Mouse (Mus musculus) heart, embryonic 14.5 days (tissue): Measurements from ENCODE around the gene Lbp. TPM values are rescaled to one million over a fixed set of nuclear protein-coding genes. Genes with fewer than 3 reads are reported as not detected.
A peak's percentile ranks its signal among the peaks of the same experiment; 100 is the strongest.

ENCODE experiments used
- ATAC-seq: fragments of 200-750 bp; cut with Nextera tagmentation; 2 replicates; pipeline ENCODE4 v1.8.0; 2017; ENCODE audit warnings: low read depth, moderate TSS enrichment; ENCODE audit not compliant: insufficient number of reproducible peaks, insufficient read depth, low FRiP score
- H3K27ac ChIP-seq, 2 experiments: fragments of 200-500 bp in 1 of 2; fragments of 300-500 bp in 1 of 2; sonication (generic) in 1 of 2; replicated peaks in 1 of 2; 2 replicates each; pipeline ENCODE4 v1.5.1; 2012 to 2014; ENCODE audit warnings: low read depth in 2 of 2, low read length in 2 of 2, control low read depth in 1 of 2, mild to moderate bottlenecking in 1 of 2, mixed read lengths in 1 of 2; ENCODE audit not compliant: control insufficient read depth in 1 of 2, insufficient read depth in 1 of 2
- H3K27me3 ChIP-seq: fragments of 300-500 bp; sonication (generic); 2 replicates; pipeline ENCODE4 v1.6.1; 2014; ENCODE audit warnings: mild to moderate bottlenecking, low read length, control low read depth; ENCODE audit not compliant: control insufficient read depth, insufficient read depth
- H3K36me3 ChIP-seq: fragments of 300-500 bp; sonication (generic); 2 replicates; pipeline ENCODE4 v1.6.1; 2014; ENCODE audit warnings: mild to moderate bottlenecking, control low read depth, low read length, mixed read lengths; ENCODE audit not compliant: control insufficient read depth, insufficient read depth
- H3K4me1 ChIP-seq, 2 experiments: fragments of 200-500 bp in 1 of 2; fragments of 300-500 bp in 1 of 2; sonication (generic) in 1 of 2; 2 replicates each; pipeline ENCODE4 v1.6.1; 2012 to 2014; ENCODE audit warnings: low read length in 2 of 2, control low read depth in 1 of 2, mixed read lengths in 1 of 2; ENCODE audit not compliant: control insufficient read depth in 2 of 2, insufficient read depth in 2 of 2
- H3K4me2 ChIP-seq: fragments of 300-500 bp; sonication (generic); 2 replicates; pipeline ENCODE4 v1.6.1; 2014; ENCODE audit warnings: mild to moderate bottlenecking, low read length
- H3K4me3 ChIP-seq, 2 experiments: fragments of 200-500 bp in 1 of 2; fragments of 300-500 bp in 1 of 2; sonication (generic) in 1 of 2; 2 replicates each; pipeline ENCODE4 v1.5.1; 2012 to 2014; ENCODE audit warnings: low read length in 2 of 2, mild to moderate bottlenecking in 2 of 2, control low read depth in 1 of 2, low read depth in 1 of 2, moderate library complexity in 1 of 2; ENCODE audit not compliant: control insufficient read depth in 1 of 2, insufficient read depth in 1 of 2
- H3K9ac ChIP-seq: fragments of 300-500 bp; sonication (generic); 2 replicates; pipeline ENCODE4 v1.6.1; 2014; ENCODE audit warnings: mild to moderate bottlenecking, low read length
- H3K9me3 ChIP-seq: fragments of 300-500 bp; sonication (generic); 2 replicates; pipeline ENCODE4 v1.6.1; 2016; ENCODE audit warnings: low read length, control low read depth; ENCODE audit not compliant: control insufficient read depth
- WGBS: fragments of 180-500 bp; shearing (Covaris S2); extraction: QIAGEN DNeasy Blood & Tissue Kit; methylation state at CpG from one replicate; pipeline ENCODE4 v1.1.7; 2014; 5-methylcytosine and 5-hydroxymethylcytosine counted together
- polyA plus RNA-seq: library from polyadenylated mRNA; unstranded; fragments of >200 nt; fragmentation: Nextera tagmentation; extraction: Ambion mirVana; gene quantifications from 2 replicates; pipeline ENCODE4 v1.2.1, GENCODE M21; 2014

The Lbp gene
- 18.0 and 19.6 TPM in 2 replicates for polyA plus RNA-seq

DNA sequence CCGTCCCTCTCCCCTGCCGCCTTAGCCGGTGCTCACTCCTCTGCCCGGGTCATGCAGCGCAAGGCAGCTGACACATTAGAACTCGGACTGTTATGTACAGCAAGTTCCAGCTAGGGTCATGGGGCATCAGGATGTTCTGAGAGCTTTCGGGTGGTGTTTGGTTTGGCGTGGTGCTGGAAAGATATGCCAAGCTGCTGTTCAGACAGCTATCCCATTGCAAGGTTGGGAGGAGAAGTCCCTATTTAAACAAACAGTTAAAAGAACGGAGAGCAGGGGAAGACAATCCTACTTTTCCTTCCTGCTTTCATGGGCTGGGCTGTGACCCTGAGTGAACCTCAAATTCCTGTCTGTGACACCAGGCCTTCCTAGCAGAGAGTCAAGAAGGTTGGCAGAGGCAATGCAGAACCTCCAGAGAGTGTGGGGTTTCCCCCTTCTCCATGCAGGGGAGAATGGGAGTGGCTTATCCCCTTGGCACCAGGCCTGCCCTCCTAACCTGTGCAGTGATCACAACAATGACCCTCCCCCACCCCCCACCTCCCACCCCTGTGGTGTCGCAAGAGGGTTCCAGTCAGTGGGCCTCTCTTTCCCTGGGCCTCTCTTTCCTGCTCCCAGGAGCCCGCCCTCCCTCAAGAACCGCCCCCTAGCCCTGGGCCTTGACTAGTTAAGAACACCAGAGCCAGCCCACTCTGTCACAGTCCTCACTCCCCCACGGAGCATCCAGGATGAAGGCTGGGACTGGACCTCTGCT is at the start of gene Lbp:
TSS of gene Lbp (plus strand) at position 546 of the 748 bp plus-strand sequence.
- Histone ChIP-seq H3K9me3 (0 out of 2 replicates have a peak, but pooled peaks cover 4% of the 10 kb centered on the region), H3K4me1 (peaks cover 4 to 9% of the 10 kb centered on the region in 2 experiments; a peak in 3 of 4 replicates), H3K27ac (peak within 1 kb of the TSS; percentile 35 to 49), H3K27me3 (no peaks in the 10 kb centered on the region), H3K36me3 (no peaks in the 10 kb centered on the region), H3K9ac (peak within 1 kb of the TSS; percentile 31; the same call in 1 of the 2 replicates), H3K4me3 (peak within 1 kb of the TSS; percentile 10 to 21; a peak in 3 of 4 replicates), H3K4me2 (peak within 1 kb of the TSS; percentile 31)
- peak; percentile 82 for ATAC-seq
- 40% methylated on average over 13 of the region's 13 CpGs for WGBS

DNA sequence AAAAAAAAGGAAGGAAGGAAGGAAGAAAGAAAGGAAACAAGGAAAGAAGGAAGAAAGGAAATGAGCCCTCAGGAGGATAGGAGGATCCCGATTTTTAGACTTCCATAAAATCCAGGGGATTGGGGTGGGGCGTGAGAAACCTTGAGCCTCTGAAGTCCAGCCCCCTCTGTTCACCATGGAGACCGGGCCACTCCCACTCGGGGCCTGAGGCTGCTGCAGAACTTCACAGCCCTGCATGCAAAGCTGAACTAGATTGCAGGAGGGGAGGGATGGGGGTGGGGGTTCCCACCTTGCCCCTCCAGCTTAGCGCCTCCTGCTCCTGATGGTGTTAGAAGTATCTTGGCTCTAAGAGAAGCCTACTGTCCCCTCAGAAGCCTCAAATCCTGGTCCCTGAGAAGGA is 49.4 kb upstream of the Lbp start:
- H3K4me1 ChIP-seq, result peaks cover 1 to 3% of the 10 kb centered on the region in 2 experiments; a peak in 2 of 4 replicates
- H3K27ac ChIP-seq, result no peak overlapping the region
- H3K9me3 ChIP-seq, result no peaks in the 10 kb centered on the region
- no peaks in the 10 kb centered on the region for H3K36me3 ChIP-seq
- H3K4me3 ChIP-seq, result no peak overlapping the region
- WGBS, result 24% methylated on average over 5 of the region's 5 CpGs
- H3K9ac ChIP-seq, result no peak overlapping the region
- no peak for ATAC-seq
- H3K4me2 ChIP-seq, result no peak overlapping the region
- H3K27me3 ChIP-seq, result no peaks in the 10 kb centered on the region

DNA sequence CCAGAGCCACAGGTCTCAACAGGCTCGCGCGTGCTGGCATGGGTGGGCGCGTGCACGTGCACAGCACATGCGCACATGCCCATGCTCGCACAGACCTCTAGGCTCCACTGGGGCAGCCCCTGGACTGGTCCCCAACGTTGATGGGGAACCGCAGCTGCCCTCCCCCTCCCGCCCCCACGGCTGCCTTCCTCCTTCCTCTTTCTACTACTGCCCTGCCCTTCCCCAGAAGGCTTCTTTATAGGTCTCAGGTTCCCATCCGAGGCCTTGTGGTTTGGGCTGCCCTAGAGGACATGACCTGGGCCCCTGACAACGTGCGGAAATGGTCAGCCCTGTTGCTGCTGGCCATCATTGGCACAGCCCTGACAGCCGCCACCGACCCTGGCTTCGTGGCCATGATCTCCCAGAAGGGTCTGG is 48.3 kb upstream of the Lbp start, which contains the start of gene Bpi:
TSS of gene Bpi (plus strand) at position 90 of the 414 bp plus-strand sequence.
- Histone ChIP-seq H3K27ac (no peak within 1 kb of the TSS), H3K9me3 (no peaks in the 10 kb centered on the region), H3K9ac (no peak within 1 kb of the TSS), H3K4me2 (no peak within 1 kb of the TSS), H3K27me3 (no peaks in the 10 kb centered on the region), H3K4me3 (no peak within 1 kb of the TSS), H3K36me3 (no peaks in the 10 kb centered on the region), H3K4me1 (peaks cover 0 to 3% of the 10 kb centered on the region in 2 experiments; a peak in 2 of 4 replicates)
- no peak for ATAC-seq
- 59% methylated on average over 17 of the region's 18 CpGs for WGBS

DNA sequence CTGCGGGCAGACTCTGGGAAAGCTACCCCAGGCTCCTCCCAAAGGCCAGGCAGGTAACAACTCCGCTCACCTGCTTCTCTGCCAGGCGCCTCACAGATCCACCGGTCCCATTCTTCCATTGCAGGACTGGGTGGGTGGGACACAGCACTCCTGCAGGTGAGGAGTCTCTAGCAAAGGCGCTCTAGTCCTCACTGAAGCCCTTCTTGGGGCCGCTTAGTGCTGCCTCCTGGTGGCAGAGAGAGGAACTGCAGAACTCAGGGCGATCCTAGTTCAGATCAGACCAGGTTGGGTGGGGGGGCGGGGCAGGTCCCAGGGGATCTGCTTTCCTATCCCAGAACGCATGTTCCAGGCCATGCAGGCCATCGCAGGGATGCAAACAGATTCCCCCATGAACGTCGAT is 47.5 kb upstream of the Lbp start:
- no peaks in the 10 kb centered on the region for H3K36me3 ChIP-seq
- ATAC-seq, result no peak
- H3K27ac ChIP-seq, result no peak overlapping the region
- peaks cover 0 to under 1% of the 10 kb centered on the region in 2 experiments; a peak in 2 of 4 replicates for H3K4me1 ChIP-seq
- H3K9me3 ChIP-seq, result no peaks in the 10 kb centered on the region
- no peaks in the 10 kb centered on the region for H3K27me3 ChIP-seq
- no peak overlapping the region for H3K9ac ChIP-seq
- H3K4me2 ChIP-seq, result no peak overlapping the region
- 16% methylated on average over 12 of the region's 12 CpGs for WGBS
- no peak overlapping the region for H3K4me3 ChIP-seq

DNA sequence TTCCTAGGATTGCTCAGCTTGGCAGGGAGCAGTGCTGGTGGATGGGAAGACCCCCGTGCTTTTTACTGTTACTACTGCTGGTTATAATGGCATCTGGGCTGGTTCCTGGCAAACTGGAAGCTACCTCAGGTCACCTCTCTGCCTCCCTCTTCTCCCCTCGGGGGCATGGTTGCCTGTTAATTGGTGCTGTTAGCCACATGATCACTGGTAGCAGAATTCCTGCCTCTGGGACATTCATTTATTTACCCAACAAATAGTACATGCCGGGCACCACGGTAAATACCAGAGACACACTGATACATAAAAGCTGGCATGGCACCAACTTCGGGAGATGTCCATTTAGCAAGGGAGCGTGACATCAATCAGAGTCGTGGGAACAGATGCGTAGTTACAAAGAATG is 46.8 kb upstream of the Lbp start:
- no peak for ATAC-seq
- Histone ChIP-seq H3K4me3 (no peak overlapping the region), H3K9ac (no peak overlapping the region), H3K36me3 (no peaks in the 10 kb centered on the region), H3K4me2 (no peak overlapping the region), H3K27ac (no peak overlapping the region), H3K27me3 (no peaks in the 10 kb centered on the region), H3K4me1 (no peaks in the 10 kb centered on the region; a peak in 1 of 4 replicates), H3K9me3 (no peaks in the 10 kb centered on the region)
- 74% methylated on average over 8 of the region's 8 CpGs for WGBS

DNA sequence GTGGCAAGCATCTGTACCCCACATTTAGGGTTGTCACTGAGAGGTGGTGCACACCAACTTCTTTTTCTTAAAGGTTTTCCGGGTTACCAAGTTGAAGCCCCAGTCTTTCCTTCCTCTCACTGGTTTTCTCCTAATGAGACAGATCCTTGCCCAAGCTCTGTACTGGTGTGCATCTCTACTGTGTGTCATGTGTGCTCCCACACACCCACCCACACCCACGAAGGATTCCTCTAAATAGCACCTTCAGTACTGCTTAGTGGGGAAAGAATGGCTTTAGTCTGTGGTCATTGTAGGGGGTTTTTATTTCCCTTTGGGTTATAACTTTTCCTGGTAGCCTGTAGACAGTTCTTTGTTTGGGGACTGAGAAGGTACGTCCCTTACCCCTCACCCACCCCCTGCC is 41.4 kb upstream of the Lbp start:
- no peak for ATAC-seq
- Histone ChIP-seq H3K27ac (no peak overlapping the region), H3K4me3 (no peak overlapping the region), H3K4me2 (no peak overlapping the region), H3K36me3 (no peaks in the 10 kb centered on the region), H3K9ac (no peak overlapping the region), H3K9me3 (no peaks in the 10 kb centered on the region), H3K27me3 (no peaks in the 10 kb centered on the region), H3K4me1 (peaks cover 0 to 2% of the 10 kb centered on the region in 2 experiments; a peak in 2 of 4 replicates)
- 90% methylated on average over 3 of the region's 3 CpGs for WGBS

DNA sequence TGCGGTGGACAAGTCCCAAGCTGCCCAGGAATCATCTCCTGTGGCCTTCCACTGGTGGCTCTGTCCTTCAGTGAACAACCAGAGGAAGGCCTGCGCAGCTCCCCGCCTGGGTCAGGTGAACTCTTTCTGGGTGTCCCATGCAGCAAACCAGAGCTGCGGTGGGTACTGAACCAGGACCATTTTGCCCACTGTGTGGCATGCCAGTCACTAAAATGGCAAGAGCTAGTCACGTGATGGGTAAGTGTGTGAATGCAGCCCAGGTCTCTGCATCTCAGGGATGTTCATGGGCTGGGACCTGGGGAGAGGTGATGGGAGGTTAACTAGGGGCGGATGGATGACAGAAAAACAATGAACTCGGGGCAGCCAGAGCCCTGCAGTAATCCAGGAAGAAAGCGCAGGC is 36.3 kb upstream of the Lbp start:
- ATAC-seq, result no peak
- 80% methylated on average over 8 of the region's 8 CpGs for WGBS

More for the DNA sequence above, 36.3 kb upstream of the Lbp start:
- Histone ChIP-seq H3K4me2 (no peak overlapping the region), H3K9ac (no peak overlapping the region), H3K4me1 (peaks cover 0 to 2% of the 10 kb centered on the region in 2 experiments; a peak in 2 of 4 replicates), H3K9me3 (no peaks in the 10 kb centered on the region), H3K36me3 (no peaks in the 10 kb centered on the region), H3K4me3 (no peak overlapping the region), H3K27ac (no peak overlapping the region), H3K27me3 (no peaks in the 10 kb centered on the region)
